11 mouse cellular contexts compared by ENCODE assay signal in the genomic region with DNA sequence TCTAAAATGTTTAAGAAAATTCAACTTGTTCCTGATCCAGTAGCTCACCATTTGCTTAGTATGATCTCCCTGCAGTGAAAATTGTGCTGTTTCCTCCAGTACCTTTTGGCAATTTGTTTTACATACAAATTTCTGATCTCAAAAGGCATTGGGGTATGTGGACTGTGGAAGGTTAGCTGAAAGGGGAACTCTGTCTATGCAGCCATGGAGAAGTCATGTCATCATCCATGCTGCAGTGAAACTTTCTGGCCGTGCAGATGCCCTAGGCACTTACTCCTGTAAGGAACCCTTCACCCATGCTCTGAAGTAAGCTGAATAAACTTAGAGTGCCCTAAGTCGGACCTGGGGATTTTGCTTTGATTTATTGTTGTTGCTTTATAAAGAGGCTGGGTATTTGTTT. TPM values are rescaled to one million over a fixed set of nuclear protein-coding genes. Genes with fewer than 3 reads are reported as not detected.
A peak's percentile ranks its signal among the peaks of the same experiment; 100 is the strongest.
DNase-seq lines count a peak whose midpoint lies in the region; ATAC-seq and TF ChIP-seq lines count a peak whose summit lies in the region.
"Had no signal": no experiment of that assay in that cellular context is flagged by ENCODE, and none has a peak within 500 bp of the region (broad histone marks: within the 10 kb centered on the region; RNA-seq: fewer than 3 reads in every experiment).

No protein-coding gene starts in this region.

- dilution Hi-C loops in CH12.LX (cut with MboI; ENCODE audit: extremely low pct_ligation_motif_present, extremely low pct_unique_long_range_greater_than_20kb, low sequenced_read_pairs), result no loop called here

- H3K4me3 ChIP-seq in layer of hippocampus, adult 2 months, result no peak overlapping the region
- H3K4me3 ChIP-seq in CH12.LX (replicated peaks in 1 of 3; ENCODE audit: low read depth in 2 of 3, low read length in 2 of 3, poor library complexity in 1 of 3) (peak overlapping the region; percentile 65 to 70 (median 70)), macrophage (ENCODE audit: inconsistent target) (no peak overlapping the region)
- H3K4me3 ChIP-seq in hindbrain, embryonic 12.5 days, result no peak overlapping the region
- H3K4me3 ChIP-seq in midbrain, embryonic 15.5 days, result no peak overlapping the region

- TF ChIP-seq EP300 in CH12.LX (IDR thresholded peaks at IDR 0.05; ENCODE audit: low read length), result no peak

- 0 out of 2 replicates have a peak, but pooled peaks have one; percentile 13 for ATAC-seq in common myeloid progenitor, adult 5-6 weeks (replicated peaks; ENCODE audit: low read depth, poor library complexity, severe bottlenecking)
- no peak for ATAC-seq in hindbrain, embryonic 12.5 days (ENCODE audit: low FRiP score)
- no peak for ATAC-seq in midbrain, embryonic 15.5 days (replicated peaks)
- ATAC-seq: hindbrain, postnatal 0 days had no signal

- WGBS in macrophage (ENCODE audit: missing documents), result 7% methylated on average over 2 of the region's 2 CpGs
- 63% methylated on average over 2 of the region's 2 CpGs for WGBS in hindbrain, embryonic 12.5 days
- 71% methylated on average over 2 of the region's 2 CpGs for WGBS in midbrain, embryonic 15.5 days

- in situ Hi-C loops in CH12.LX (cut with MboI; ENCODE audit: low pct_ligation_motif_present, low pct_unique_long_range_greater_than_20kb, low sequenced_read_pairs), result loop anchor here (10.0 kb wide), 1 partner anchor 120 kb away; the partner anchor contains the start of gene Top2b

- peaks cover 7 to 20% of the 10 kb centered on the region in 2 experiments for H3K4me1 ChIP-seq in CH12.LX (ENCODE audit: control insufficient read depth in 1 of 2, insufficient read depth in 2 of 2)
- peaks cover 11% of the 10 kb centered on the region for H3K4me1 ChIP-seq in hindbrain, embryonic 12.5 days
- H3K4me1 ChIP-seq in midbrain, embryonic 15.5 days, result peaks cover 25% of the 10 kb centered on the region

- H3K9me3 ChIP-seq in CH12.LX (replicated peaks; ENCODE audit: low read length), result no peaks in the 10 kb centered on the region
- no peaks in the 10 kb centered on the region for H3K9me3 ChIP-seq in hindbrain, embryonic 12.5 days (replicated peaks)
- H3K9me3 ChIP-seq in midbrain, embryonic 15.5 days, result no peaks in the 10 kb centered on the region

- no peak for TF ChIP-seq RAD21 in CH12.LX (IDR thresholded peaks at IDR 0.05; ENCODE audit: low read depth, low read length)

- no peak for TF ChIP-seq POLR2A in CH12.LX (IDR thresholded peaks at IDR 0.05; ENCODE audit: low read depth, low read length)

- H3K27me3 ChIP-seq in CH12.LX (replicated peaks), result no peaks in the 10 kb centered on the region
- H3K27me3 ChIP-seq in hindbrain, embryonic 12.5 days, result no peaks in the 10 kb centered on the region
- no peaks in the 10 kb centered on the region for H3K27me3 ChIP-seq in midbrain, embryonic 15.5 days (replicated peaks)

- H3K79me2 ChIP-seq in CH12.LX (replicated peaks; ENCODE audit: control insufficient read depth, extremely low read depth, insufficient read depth, poor library complexity, severe bottlenecking) (no peaks in the 10 kb centered on the region), macrophage (ENCODE audit: inconsistent target) (peaks cover 10% of the 10 kb centered on the region; the same call in 1 of the 2 replicates)

- peak overlapping the region; percentile 85 for H3K4me2 ChIP-seq in CH12.LX (ENCODE audit: insufficient read depth, low read depth, poor library complexity, severe bottlenecking)
- H3K4me2 ChIP-seq in hindbrain, embryonic 12.5 days (replicated peaks), result no peak overlapping the region
- no peak overlapping the region for H3K4me2 ChIP-seq in midbrain, embryonic 15.5 days

- H3K27ac ChIP-seq in layer of hippocampus, adult 2 months, result peak overlapping the region; percentile 89; the same call in 1 of the 2 replicates
- peak overlapping the region; percentile 68; the same call in 1 of the 2 replicates for H3K27ac ChIP-seq in CH12.LX (ENCODE audit: insufficient read depth, low read depth)
- peak overlapping the region; percentile 89 for H3K27ac ChIP-seq in macrophage
- no peak overlapping the region for H3K27ac ChIP-seq in hindbrain, embryonic 12.5 days
- H3K27ac ChIP-seq in midbrain, embryonic 15.5 days, result no peak overlapping the region

- H3K36me3 ChIP-seq in CH12.LX (replicated peaks in 1 of 2; ENCODE audit: control insufficient read depth in 1 of 2, insufficient read depth in 1 of 2, low read length in 1 of 2) (peaks cover 8 to 35% of the 10 kb centered on the region in 2 experiments), macrophage (ENCODE audit: inconsistent target) (peaks cover 6% of the 10 kb centered on the region; the same call in 1 of the 2 replicates)
- H3K36me3 ChIP-seq in hindbrain, embryonic 12.5 days, result no peaks in the 10 kb centered on the region; the same call in 1 of the 2 replicates
- H3K36me3 ChIP-seq in midbrain, embryonic 15.5 days (replicated peaks), result no peaks in the 10 kb centered on the region

- peak overlapping the region; percentile 67 for H3K9ac ChIP-seq in CH12.LX (ENCODE audit: insufficient read depth, low read depth)
- no peak overlapping the region for H3K9ac ChIP-seq in hindbrain, embryonic 12.5 days
- H3K9ac ChIP-seq in midbrain, embryonic 15.5 days, result no peak overlapping the region

- DNase-seq in layer of hippocampus, adult 2 months (ENCODE audit: low spot score in 2 of 2), result no peak
- no peak for DNase-seq in layer of hippocampus, adult 11-12 months (ENCODE audit: low spot score)
- DNase-seq in CH12.LX (ENCODE audit: extremely low read depth), result peak; percentile 36
- no peak for DNase-seq in MN1 (ENCODE audit: low spot score)
- DNase-seq: gastrocnemius, postnatal 14 days; right cerebral cortex, postnatal 4 days had no signal

- TF ChIP-seq CTCF in layer of hippocampus, adult 2 months (conservative IDR thresholded peaks at IDR 0.05), result no peak
- no peak for TF ChIP-seq CTCF in CH12.LX (conservative IDR thresholded peaks at IDR 0.05 in 1 of 2, IDR thresholded peaks at IDR 0.05 in 1 of 2; ENCODE audit: low read depth in 2 of 2, low read length in 2 of 2)

TF ChIP-seq in CH12.LX, 34 proteins besides CTCF, POLR2A, EP300 and RAD21:
- TF ChIP-seq TCF12 (IDR thresholded peaks at IDR 0.05; ENCODE audit: low read depth, low read length), result 0 out of 2 replicates have a peak, but pooled peaks have one; percentile 22
- no peak for TF ChIP-seq UBTF (IDR thresholded peaks at IDR 0.05; ENCODE audit: low read depth, low read length)
- no peak for TF ChIP-seq POLR2AphosphoS2 (IDR thresholded peaks at IDR 0.05; ENCODE audit: low read depth, low read length)

RNA-seq across cellular contexts. Expression of gene Ngly1, which starts 4.7 kb away (rescaled TPM):
- 10 to 100 TPM; 27.5 to 28.6 TPM for total RNA-seq in layer of hippocampus, adult 2 months (2021)
- total RNA-seq in CH12.LX (2012; rRNA removed) (15.9 and 17.0 TPM in 2 replicates), CH12.LX (2014; rRNA removed) (33.0 and 37.5 TPM in 2 replicates)
- polyA plus RNA-seq in CH12.LX (2012; ENCODE audit: insufficient read length, low read depth) (19.8 and 21.7 TPM in 2 replicates), macrophage (2018) (23.3 to 25.1 TPM (median 24.8 TPM) in 3 replicates)
- total RNA-seq in common myeloid progenitor, adult 5-6 weeks (2017), result 38.7 and 42.6 TPM in 2 replicates
- total RNA-seq in macrophage (2018; cell fraction: chromatin; rRNA removed), result 100 to 1,000 TPM in 2 of 26 experiments, 10 to 100 TPM in 24; 26.0 to 104 (median 69.7) TPM
- total RNA-seq in macrophage (2018; cell fraction: cytosol; rRNA removed), result 10 to 100 TPM; 19.8 to 31.4 (median 27.4) TPM
- total RNA-seq in macrophage (2018; cell fraction: nucleus; rRNA removed), result 100 to 1,000 TPM in 2 of 26 experiments, 10 to 100 TPM in 24; 25.4 to 107 (median 44.2) TPM
- 27.6 and 27.7 TPM in 2 replicates for polyA plus RNA-seq in hindbrain, embryonic 12.5 days (2016; fragmentation: Nextera tagmentation; extraction: Ambion mirVana)
- polyA plus RNA-seq in midbrain, embryonic 15.5 days (2015; fragmentation: Nextera tagmentation; extraction: Ambion mirVana), result 25.4 and 26.0 TPM in 2 replicates

RNA-seq across cellular contexts. Expression of gene Oxsm, which starts 5.2 kb away (rescaled TPM):
- 10 to 100 TPM in 1 of 2 experiments, 1 to 10 TPM in 1; 9.3 to 10.1 TPM for total RNA-seq in layer of hippocampus, adult 2 months (2021)
- total RNA-seq in CH12.LX (2012; rRNA removed) (10.6 and 10.8 TPM in 2 replicates), CH12.LX (2014; rRNA removed) (6.4 and 6.6 TPM in 2 replicates)
- polyA plus RNA-seq in CH12.LX (2012; ENCODE audit: insufficient read length, low read depth) (8.7 TPM in 2 replicates), macrophage (2018) (9.7 to 15.5 TPM (median 11.4 TPM) in 3 replicates)
- total RNA-seq in common myeloid progenitor, adult 5-6 weeks (2017), result 8.2 and 11.8 TPM in 2 replicates
- 10 to 100 TPM in 10 of 26 experiments, 1 to 10 TPM in 16; 2.8 to 18.9 (median 6.6) TPM for total RNA-seq in macrophage (2018; cell fraction: chromatin; rRNA removed)
- total RNA-seq in macrophage (2018; cell fraction: cytosol; rRNA removed), result 10 to 100 TPM in 18 of 26 experiments, 1 to 10 TPM in 8; 4.3 to 16.1 (median 11.8) TPM
- total RNA-seq in macrophage (2018; cell fraction: nucleus; rRNA removed), result 10 to 100 TPM in 15 of 26 experiments, 1 to 10 TPM in 11; 5.3 to 22.9 (median 10.3) TPM
- polyA plus RNA-seq in hindbrain, embryonic 12.5 days (2016; fragmentation: Nextera tagmentation; extraction: Ambion mirVana), result 1.6 and 1.8 TPM in 2 replicates
- 1.9 and 2.1 TPM in 2 replicates for polyA plus RNA-seq in midbrain, embryonic 15.5 days (2015; fragmentation: Nextera tagmentation; extraction: Ambion mirVana)

Comparison
In these comparisons a context has a peak if more than half of its experiments do, and no peak if none do; other contexts are left out.
1. H3K27ac ChIP-seq: peak in layer of hippocampus, adult 2 months (single experiment), CH12.LX (single experiment) and macrophage (single experiment); none in hindbrain, embryonic 12.5 days (single experiment) and midbrain, embryonic 15.5 days (single experiment).
2. H3K4me3 ChIP-seq: peak in CH12.LX (3 of 3); none in layer of hippocampus, adult 2 months (single experiment), macrophage (single experiment), hindbrain, embryonic 12.5 days (single experiment) and midbrain, embryonic 15.5 days (single experiment).